Mouse (Mus musculus) thymus, postnatal 25 days (tissue): ENCODE results near the gene Flcn.

Experiments used
- DNase-seq: peaks from one replicate; pipeline ENCODE4 v3.0.0; 2022

Gene Flcn

DNA sequence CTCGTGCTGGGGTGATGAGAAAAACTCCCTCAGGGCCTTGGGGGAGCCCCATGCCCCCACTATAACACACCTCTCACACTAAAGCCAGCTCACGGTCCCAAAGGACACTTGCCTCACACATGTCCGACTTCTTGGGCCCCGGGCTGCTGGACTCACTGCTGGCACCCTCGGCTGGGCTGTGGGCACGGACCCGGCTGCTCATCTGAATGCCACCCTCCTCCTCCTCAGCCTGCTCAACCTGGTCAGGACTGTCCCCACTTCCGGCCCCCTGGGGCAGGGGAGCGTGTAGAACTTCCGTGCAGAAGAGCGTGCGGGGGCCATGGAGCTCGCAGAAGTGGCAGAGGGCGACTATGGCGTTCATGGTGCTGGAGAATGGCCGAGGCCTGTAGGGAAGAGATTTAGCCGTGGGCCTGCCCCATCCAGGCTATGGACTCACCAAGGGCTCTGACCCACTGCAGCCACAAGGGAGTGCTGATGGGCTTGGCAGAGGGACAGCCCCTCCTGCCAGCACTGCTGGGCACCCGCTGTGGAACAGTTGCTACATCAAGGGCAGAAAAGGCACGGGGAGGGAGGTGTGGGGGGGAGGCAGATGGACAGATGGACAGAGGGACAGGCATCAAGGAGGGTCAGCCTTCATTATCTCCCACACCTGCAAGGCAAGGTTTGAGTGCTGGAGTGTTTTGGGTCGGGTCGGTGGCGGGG is 5.3 kb downstream of the Flcn start:
- no peak for DNase-seq

DNA sequence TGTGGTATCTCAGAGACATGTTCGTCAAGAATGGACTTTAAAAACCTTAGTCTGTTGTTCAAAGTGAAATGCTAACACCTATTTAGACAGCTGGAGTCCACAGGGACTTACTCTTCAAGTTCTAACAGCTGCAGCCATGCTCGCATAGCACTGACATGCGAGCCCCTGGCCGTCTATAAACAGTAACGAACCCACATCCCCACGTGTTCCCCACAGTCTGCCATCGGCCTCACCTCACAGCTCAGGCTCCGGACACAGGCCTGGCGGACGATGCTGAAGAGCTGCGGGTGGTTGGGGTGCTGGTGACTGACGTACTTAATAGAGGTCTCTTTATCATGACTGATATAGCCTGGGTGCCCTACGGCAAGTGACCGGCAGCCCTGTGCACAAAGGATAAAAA is 6.3 kb downstream of the Flcn start:
- no peak for DNase-seq

- no peak for DNase-seq
These were observed 7.9 kb downstream of the Flcn start for GRCm38 (mm10) chr11:59801881-59802280.

- DNase-seq: no peak
These were observed 9.4 kb downstream of the Flcn start for GRCm38 (mm10) chr11:59800412-59800811.

DNA sequence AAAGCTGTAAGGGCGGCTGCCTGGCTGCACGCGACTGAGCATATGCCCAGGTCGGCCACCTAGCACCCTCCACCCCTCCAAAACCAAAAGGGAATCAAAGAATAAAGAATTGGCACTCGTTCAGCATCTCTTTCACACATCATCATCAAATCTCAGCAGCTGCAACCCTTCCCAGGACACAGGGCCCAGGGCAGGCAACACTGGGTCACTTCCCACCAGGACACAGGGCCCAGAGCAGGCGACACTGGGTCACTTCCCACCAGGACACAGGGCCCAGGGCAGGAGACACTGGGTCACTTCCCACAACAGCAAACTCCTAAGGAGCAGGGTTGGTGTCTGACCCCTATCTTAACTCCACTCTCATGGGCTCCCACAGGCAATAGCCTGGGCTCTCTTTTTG is 16.4 kb downstream of the Flcn start:
- no peak for DNase-seq

DNA sequence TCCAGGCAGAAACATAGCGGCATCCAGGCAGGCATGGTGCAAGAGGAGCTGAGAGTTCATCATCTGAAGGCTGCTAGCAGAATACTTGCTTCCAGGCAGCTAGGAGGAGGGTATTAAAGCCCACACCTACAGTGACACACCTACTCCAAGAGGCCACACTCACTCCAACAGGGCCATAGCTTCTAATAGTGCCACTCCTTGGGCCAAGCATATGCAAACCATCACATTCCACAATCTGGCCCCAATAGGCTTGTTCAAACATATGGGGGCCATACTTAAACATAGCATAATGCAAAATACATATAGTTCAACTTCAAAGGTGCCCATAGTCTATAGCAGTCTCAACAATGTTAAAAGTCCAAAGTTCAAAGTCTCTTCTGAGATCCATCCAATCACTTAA is 20.5 kb downstream of the Flcn start:
- no peak for DNase-seq

DNA sequence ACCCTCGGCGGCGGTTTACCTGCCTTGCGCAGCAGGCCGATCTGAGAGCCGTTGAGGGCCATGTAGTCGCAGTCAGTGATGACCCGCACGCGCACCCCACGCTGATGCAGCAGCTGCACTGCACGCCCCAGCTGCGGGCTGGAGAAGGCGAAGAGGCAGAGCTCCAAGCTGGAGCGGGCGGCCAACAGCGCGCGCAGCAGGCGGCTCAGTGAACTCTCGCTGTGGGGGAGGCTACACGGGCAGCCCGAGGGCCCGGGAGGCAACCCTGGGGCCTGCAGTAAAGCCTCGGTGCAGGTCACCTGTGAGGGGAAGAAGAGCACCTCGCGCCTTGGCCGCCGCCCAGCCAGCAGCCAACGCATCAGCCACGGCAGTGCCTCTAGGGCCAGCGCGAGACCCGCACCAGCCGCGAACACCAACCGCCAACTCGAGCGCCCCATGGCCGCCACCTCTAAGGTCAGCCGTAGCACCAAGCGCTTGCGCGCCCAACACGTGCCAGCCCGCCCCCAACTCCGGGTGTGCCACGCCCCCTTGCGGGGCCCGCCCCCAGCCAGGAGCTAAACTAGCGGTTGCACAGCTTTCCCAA is 22.5 kb downstream of the Flcn start, which contains the start of gene Pld6:
TSS of gene Pld6 (minus strand) at position 447 of the 583 bp plus-strand sequence.
- DNase-seq: peak; percentile 65

DNA sequence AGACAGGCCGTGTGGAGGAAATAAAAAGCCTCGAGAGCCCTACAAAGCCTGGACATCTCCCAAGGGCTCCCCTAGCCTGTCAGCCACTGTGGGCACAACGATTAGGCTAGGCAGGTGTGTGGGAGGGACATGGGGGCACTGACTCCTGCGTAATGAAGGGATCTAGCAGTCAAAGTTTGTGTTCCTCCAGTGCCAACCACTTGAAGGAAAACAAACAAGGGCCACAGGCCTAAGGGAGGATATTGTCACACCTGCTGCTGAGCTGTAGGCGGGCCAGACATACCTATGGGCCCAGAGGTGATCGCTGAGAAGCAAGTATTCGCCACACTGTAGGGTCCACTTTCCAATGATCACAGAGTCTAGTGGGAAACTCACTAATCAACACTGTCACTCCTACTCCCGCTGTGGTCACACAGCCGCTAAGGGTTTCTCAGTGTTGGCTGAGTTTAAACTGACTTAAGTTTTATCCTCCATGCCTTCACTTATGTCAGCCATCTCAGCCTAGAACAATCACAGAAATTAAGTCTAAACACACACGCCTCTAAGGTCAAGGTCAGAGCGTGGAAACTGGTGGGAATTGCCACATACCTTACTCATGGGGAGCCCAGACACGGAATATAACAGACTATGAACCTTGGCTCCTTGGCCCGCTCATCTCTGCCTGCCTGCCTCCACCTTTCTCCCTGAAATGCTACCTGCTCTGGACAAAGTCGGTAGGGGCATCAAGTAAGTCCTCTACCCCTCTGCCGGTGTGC is 23.2 kb downstream of the Flcn start:
- no peak for DNase-seq

- DNase-seq: no peak
These were observed 26.2 kb downstream of the Flcn start for GRCm38 (mm10) chr11:59783591-59783990.

- DNase-seq: no peak
These were observed 27.7 kb downstream of the Flcn start for GRCm38 (mm10) chr11:59782091-59782590.

DNA sequence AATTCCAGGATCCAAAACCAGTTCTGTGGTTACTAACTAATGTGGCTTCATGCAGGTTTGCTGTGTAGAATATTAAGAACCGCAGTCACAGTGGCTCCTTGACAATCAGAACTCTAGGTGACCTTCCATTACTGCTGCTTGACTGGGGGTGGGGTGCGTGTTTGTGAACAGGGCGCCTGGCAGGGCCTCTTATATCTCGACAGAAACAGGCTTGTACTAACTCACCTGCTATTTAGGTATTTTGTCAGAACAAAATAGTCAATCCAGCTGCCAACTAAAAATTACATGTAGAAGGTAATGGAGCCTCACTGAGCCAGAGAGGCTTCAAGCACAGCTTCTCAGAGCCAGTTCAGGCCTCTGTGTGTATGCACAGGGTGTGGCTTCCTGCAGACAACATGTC is 29.6 kb downstream of the Flcn start:
- no peak for DNase-seq

DNA sequence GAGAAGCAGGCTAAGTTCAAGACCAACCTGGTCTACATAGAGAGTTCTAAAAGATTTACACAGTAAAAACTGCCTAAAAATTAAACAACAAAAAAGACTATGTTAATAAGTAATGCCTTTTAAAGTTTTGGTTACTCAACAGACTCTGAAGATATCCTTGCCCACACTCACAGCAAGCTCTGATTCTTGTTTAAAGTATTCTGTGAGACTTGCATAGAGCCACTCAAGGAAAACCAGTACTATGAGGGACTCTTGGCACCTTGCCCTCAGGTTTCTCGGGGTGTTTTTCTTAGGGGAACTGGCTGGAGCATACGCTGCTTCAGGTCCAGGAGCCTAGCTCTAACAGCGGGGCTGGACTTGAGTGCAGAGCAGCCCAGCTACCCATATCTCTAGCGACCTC is 30.4 kb downstream of the Flcn start:
- DNase-seq: no peak

DNA sequence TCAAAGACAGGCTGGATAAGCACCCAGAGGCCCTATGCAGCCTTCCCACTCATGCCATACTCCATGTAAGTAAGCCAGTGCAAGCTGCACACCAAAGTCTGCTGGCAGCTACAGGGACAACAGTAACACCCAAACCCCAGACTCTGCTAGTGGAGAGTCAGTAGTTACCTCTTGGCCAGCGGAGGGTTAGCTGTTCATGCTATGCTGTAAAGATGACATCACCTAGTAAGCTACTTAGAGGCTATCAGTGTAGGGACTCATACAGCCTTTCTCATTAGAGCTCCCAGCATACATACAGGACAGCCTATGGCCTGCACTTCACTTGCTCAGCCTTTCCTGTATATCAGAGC is 31.0 kb downstream of the Flcn start:
- DNase-seq: no peak

- peak; percentile 85 for DNase-seq
These were observed 31.5 kb downstream of the Flcn start for GRCm38 (mm10) chr11:59778181-59778873.

- no peak for DNase-seq
These were observed 32.6 kb downstream of the Flcn start for GRCm38 (mm10) chr11:59777259-59777658.

DNA sequence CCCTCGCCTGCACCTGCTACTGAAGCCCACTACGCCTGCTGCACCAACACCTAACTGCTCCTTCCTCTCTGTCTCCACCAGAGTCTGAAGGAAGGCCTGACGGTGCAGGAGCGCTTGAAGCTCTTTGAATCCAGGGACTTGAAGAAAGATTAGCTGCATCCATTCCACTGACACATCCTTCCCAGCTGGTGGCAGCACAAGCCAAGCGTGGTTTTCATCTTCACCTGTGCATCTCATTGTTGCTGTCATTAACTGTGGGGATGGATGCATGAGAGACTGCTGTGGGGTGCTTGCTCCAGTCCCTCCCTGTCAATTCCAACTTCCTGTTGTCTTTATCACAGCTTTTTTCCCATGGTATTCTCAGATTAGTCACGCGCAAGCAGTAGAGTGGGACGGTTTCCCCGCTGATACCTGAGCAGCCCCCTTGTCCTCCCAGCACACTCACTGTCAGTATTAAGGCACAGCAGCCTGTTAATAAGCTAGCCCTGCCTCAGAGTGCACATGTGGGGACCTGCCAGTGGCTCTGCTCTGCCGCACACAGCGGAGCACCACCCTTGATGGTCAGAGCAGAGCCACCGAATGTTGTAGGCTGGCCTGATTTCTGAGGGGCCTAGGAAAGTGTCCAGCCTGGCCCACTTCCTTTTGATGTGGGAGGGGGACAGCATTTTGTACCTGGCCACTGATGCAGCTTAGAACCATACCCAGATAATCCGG is 34.2 kb downstream of the Flcn start:
- DNase-seq: no peak

- no peak for DNase-seq
These were observed 35.3 kb downstream of the Flcn start for GRCm38 (mm10) chr11:59774522-59774921.

GRCm38 (mm10) chr11:59772902-59773301 is 36.9 kb downstream of the Flcn start:
- no peak for DNase-seq

DNA sequence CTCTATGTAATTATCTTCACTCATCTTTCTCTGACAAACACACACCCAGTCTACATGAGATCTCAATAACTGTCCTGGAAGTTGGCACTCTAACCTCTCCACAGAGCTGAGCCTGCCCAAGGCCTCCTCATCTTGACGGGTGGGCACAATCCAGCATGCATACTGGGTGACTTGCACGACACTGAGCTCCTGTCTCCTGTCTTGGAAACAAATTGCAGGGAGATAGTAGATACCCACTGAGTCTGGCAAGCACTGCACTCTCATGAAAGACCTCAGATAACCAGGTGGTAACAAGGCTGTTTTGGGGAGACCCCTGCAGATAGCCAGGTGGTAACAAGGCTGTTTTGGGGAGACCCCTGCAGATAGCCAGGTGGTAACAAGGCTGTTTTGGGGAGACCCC is 37.5 kb downstream of the Flcn start:
- DNase-seq: no peak

DNA sequence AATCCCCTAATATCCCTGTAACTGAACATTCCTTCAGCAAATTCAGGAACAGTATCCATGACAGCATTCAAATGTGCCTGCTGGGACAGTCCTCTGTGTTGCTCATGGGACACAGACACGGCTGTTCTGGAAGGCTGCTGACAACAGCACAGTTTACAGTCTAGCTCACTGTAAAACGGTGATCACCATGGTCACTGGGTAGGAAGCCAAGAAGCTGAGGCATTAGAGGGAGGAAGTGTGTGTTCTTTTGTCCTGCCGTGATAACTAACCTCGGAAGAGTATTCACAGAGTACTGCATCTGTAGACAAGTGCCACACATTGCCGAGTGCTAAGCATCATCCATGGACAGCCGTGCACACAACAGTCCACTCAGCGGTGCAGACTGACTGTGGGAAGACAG is 39.1 kb downstream of the Flcn start:
- no peak for DNase-seq

DNA sequence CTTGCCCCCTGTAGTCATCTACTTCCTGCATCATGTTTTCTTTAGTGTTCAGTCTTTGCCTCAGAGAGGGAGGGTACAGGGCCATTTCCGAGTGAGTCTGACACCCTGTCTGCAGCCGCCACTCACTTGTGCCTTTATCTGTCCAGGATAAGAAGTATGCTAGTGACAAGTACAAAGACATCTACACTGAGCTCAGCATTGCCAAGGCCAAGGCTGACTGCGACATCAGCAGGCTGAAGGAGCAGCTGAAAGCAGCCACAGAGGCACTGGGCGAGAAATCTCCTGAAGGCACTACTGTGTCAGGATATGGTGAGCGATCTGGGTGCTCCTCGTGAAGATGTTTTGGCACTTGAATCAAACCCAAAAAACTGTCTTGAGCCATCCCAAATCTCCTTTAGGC is 40.1 kb downstream of the Flcn start:
- no peak for DNase-seq

DNA sequence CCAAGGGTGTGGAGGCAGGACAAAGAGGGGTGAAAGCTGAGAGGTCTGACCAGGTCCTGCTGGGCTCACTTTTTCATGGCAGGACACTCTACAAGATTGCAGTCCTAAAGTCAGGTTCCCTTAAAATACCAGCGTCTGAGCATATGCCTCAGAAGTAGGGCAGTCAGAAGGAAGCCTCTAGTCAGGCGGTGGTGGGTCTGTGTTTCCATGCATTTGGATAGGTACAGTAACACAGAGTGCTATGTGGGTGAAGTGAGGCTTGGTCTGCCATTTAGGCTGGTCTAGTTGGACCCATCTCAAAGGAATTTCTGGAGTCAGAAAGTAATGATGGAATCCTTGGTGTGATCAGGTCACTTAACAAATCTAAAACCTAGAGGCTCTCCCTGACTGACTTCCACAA is 40.5 kb downstream of the Flcn start:
- DNase-seq: no peak

DNA sequence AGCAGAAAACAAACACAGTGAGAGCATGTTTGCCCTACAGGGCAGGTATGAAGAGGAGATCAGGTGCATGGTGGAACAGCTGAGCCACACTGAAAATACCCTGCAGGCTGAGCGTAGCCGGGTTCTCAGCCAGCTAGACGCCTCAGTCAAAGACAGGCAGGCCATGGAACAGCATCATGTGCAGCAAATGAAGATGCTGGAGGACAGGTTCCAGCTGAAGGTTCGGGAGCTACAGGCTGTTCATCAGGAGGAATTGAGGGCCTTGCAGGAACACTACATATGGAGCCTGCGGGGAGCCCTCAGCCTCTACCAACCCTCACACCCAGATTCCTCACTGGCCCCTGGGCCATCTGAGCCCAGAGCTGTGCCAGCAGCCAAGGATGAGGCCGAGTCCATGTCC is 49.0 kb downstream of the Flcn start:
- DNase-seq: no peak
